Mouse (Mus musculus) forebrain, embryonic 10.5 days (tissue): Measurements from ENCODE around the gene Gm5788. TPM values are rescaled to one million over a fixed set of nuclear protein-coding genes. Genes with fewer than 3 reads are reported as not detected.

Source experiments
- polyA plus RNA-seq: library from polyadenylated mRNA; unstranded; fragments of >200 nt; fragmentation: Nextera tagmentation; extraction: Ambion mirVana; gene quantifications from 2 replicates; pipeline ENCODE4 v1.2.1, GENCODE M21; 2016

Gene Gm5788
- polyA plus RNA-seq, 1 experiment from 2014 or later, result not detected

Other genes with a start within 250 kb of the Gm5788 start
- gene Vipas39, start 228.5 kb upstream of the Gm5788 start, polyA plus RNA-seq, result 51.2 and 54.1 TPM in 2 replicates
- 279 and 280 TPM in 2 replicates for gene Ahsa1, start 228.2 kb upstream of the Gm5788 start, polyA plus RNA-seq
- gene Ism2, start 195.0 kb upstream of the Gm5788 start, polyA plus RNA-seq, result 0.63 and 1.8 TPM in 2 replicates
- gene Sptlc2, start 106.4 kb upstream of the Gm5788 start, polyA plus RNA-seq, result 51.4 and 56.1 TPM in 2 replicates
- 319 and 328 TPM in 2 replicates for gene Slirp, start 50.8 kb upstream of the Gm5788 start, polyA plus RNA-seq
- 63.1 and 71.7 TPM in 2 replicates for gene Alkbh1, start 50.7 kb upstream of the Gm5788 start, polyA plus RNA-seq
- 167 and 169 TPM in 2 replicates for gene Snw1, start 22.4 kb upstream of the Gm5788 start, polyA plus RNA-seq
- not detected in 2 replicates for gene Gm8300, start 19.6 kb downstream of the Gm5788 start, polyA plus RNA-seq
- gene Oog1, start 108.0 kb downstream of the Gm5788 start, polyA plus RNA-seq, result not detected in 2 replicates
- not detected in 2 replicates for gene Gm4027, start 124.1 kb downstream of the Gm5788 start, polyA plus RNA-seq
- not detected in 2 replicates for gene Gm16381, start 149.9 kb downstream of the Gm5788 start, polyA plus RNA-seq